Mouse (Mus musculus): ENCODE results near the gene Gm3336.
A peak's percentile ranks its signal among the peaks of the same experiment; 100 is the strongest.

The Gm3336 gene

DNA sequence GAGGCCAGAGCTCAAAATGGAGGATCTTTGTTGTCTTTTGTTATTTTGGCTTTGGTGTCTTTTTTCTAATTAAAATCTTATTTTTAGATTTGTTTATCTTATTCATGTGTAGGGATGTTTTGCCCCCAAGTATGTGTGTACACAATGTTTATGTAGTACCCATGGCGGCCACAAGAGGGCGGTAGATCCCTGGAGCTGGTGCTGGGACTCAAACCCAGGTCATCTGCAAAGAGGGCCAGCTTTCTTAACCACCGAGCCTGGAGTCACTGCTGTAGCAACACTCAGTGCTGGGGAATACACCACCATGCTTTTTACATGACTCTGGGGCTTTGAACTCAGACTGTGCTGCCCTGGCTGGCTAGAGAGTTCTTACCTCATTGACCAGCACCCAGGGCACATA, 45.0 kb downstream of the Gm3336 start:
- DNase-seq (ENCODE audit: low spot score in 2 of 2), result no peak

DNA sequence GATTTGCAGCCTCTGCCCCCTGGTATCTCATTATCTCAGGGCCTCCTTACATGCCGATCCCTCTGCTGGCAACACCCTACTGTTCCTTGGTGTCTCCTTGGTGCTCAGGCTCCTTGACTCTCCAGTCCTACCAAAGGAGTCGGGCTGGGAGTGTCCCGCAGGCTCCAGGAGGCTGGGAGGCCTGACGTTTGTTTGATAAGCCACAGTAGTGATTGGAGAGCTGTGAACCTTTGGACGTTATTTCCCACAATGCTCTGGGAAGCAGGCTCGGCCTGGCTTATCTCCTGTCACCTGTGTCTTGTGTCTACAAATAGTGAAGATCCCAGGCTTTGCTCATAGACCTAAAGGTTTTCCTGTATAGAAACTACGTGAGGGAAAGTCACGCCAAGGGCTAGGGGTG, 45.7 kb downstream of the Gm3336 start:
- no peak for DNase-seq (ENCODE audit: low spot score in 2 of 2)

DNA sequence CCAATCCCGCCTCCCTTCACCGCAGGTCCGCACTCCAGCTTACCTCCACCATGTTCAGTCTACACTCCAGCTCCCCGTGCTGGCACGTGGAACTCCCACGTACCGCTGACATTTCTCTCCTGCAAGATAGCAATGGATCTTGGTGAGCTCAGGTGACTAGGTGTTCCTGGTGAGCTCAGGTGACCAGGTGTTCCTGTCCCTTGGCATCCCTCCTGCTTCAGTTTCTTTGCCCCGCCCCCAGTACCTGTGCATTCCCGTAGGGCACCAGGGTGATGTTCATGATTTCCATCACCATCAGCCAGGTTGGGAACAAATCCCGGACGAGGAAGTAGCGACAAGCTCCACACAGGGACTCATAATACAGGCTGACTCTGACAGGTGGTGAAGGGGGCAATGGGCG, 46.3 kb downstream of the Gm3336 start:
- DNase-seq (ENCODE audit: low spot score in 2 of 2), result no peak

DNA sequence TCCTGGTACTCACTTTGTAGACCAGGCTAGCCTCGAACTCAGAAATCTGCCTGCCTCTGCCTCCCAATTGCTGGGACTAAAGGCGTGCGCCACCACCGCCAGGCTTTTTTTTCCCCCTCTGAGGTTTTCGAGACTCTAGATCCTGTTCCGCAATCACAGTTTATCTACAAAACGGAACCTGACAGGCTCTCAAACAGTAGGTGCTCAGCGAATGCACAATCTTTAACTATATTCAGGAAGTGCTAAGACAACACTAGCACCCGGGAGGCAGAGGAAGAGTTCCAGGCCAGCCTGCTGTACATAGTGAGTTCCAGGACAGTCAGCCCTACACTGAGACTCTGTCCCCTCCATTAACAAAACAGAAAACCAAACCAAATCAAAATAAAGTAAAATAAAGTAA, 47.0 kb downstream of the Gm3336 start:
- no peak for DNase-seq (ENCODE audit: low spot score in 2 of 2)

DNA sequence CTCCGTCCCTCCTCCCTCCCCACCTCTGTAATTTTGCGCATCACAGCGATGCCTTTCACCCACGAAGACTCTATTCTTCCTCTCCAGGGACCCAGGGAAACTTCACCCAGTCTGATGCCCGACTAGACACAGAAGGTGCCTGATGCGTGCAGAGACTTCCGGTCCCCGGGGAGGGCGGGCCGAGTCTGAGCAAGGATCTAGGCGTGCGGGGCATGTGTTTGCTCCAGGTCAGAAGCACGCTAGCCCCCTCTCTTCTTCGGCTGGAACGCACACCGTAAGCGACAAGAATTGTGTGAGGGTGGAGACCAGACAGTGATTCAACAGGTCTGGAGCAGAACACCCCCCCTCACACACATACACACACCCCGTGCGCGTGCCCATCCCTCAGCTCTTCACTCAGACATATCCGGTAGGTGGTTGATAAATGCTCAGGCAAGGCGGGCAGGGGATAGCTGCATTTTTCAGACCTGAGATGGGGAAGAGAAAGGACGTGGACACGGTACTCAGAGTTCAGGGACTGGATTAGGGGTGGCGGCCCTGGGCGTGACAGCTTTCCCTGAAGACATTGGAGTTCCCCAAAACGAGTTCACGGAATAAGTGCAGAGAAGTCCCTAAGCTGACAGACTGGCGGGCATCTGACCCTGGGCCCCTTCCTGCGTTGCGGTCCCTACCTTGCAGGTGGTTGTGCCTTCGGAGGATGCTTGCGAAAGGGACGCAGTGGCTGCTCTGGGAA, 47.7 kb downstream of the Gm3336 start:
- no peak for DNase-seq (ENCODE audit: low spot score in 2 of 2)

DNA sequence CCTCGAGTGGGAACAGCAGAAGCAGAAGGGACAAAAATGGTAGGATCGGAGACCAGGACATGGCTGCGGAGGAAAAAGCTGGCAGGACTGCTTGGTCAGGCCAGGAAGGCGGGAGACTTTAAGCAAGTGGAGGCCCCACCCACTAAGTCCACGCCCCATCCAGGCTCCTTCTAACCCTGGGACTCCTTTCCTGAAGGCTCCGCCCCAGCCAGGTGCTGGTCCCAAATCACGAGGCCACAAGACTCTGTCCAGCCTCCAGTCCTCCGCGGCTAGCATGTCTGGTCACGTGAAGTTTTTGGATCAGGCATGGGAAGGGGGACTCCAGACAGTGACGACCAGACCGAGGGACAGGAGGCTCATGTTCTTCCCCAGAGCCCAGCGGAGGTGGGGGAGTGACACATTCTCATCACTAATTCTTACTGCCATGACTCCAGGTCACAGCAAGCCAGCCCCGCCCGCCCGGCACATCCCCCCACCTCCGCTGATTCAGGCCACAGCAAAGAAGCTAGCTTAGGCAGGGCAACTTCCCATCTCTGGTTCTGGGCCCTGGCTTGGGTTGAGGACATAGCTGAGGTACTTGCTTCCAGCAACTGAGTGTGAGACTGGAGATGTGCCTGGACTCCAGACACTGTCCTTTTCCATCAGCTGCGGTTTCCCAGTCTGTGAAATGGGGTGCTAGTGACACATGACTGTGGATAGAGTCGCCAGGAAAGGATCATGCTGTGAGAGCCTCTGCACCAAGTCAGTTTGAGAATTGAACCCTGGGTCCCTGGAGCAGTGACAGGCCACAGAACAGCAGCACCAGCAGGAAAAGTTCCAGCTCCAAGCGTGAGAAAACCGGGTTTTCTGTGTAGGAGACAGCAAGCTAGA, 48.5 kb downstream of the Gm3336 start:
- no peak for DNase-seq (ENCODE audit: low spot score in 2 of 2)

DNA sequence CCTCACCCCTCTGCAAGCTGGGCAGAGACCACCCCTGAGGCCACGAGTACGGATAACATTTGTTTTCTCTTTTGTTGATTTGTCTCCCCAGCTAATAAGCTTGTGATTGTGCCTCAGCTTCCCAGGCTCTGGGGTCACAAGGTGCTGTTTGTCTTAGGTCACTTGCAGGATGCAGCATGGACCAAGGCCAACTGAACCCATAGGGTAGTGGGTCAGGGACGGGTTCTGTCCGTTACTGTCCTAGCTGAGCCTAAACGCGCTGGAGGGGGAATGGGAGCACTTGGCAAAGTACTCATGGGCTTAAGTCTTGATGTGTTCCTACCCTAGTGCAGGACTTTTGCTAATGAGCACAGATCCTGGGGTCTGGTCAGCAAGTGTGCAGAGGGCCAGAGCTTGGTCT, 49.2 kb downstream of the Gm3336 start:
- no peak for DNase-seq (ENCODE audit: low spot score in 2 of 2)

DNA sequence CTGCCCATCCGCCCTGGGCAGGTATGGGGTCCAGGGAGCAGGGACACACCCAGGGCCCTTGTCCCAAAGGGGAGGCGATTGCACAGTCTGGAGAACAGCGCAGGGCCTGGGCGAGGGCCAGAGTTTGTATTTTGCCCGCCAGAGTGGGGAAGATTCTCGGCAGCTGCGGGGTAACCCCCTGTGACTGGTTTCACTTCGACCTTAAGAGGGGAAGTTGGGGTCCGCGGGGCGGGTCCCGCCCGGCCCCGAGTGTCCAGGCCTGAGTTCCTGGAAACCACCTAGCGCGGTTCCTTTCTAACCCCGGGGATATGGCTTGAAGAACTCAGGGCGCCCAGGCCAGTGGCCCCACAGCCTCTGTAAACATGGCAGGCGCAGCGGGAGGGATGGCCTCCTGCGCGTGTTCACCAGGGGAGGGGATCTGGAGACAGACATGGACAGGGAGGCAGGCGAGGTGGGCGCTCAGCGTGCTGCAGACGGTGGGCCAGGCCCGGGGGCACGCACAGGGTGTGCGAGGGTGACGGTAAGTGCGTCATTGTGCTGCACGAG, 50.0 kb downstream of the Gm3336 start:
- no peak for DNase-seq (ENCODE audit: low spot score in 2 of 2)

DNA sequence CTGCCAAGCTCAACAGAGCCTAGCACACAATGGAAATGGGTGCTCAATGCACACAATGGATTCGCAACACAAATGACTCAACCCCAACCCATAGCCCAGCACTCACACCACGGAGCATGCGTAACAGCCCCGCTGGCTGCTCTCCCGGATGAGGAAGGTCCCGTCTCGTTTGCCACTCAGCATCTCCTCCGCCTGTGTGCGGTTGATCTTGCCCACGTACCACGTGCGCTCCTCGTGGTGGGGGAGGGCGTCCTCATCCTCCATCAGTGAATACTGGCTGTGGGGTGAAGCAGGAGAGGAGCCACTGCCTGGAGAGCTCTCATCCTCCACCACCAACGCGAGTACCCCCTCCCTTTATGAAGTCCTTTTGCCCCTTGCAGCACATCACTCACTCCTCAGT, 50.6 kb downstream of the Gm3336 start:
- DNase-seq (ENCODE audit: low spot score in 2 of 2), result no peak

DNA sequence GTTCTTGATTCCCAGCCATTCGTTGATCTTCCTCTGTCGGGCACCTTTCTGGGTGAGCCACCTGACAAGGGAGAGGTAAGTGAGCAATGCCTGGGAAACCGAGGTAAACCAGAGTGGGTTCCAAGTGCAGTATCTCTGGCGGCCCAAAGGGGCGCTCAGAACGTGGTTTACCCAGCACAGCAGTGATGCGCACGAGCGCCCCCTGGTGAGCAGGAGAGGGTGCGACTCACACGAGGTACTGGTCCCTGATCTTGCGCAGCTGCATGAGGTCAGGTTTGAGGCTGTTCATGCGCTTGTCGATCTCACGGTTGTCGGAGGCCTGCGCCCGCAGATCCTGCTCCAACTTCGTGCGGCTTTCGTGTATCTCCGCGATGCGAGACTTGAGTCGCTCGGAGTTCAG, 51.0 kb downstream of the Gm3336 start:
- DNase-seq (ENCODE audit: low spot score in 2 of 2), result peak; percentile 89 to 94

DNA sequence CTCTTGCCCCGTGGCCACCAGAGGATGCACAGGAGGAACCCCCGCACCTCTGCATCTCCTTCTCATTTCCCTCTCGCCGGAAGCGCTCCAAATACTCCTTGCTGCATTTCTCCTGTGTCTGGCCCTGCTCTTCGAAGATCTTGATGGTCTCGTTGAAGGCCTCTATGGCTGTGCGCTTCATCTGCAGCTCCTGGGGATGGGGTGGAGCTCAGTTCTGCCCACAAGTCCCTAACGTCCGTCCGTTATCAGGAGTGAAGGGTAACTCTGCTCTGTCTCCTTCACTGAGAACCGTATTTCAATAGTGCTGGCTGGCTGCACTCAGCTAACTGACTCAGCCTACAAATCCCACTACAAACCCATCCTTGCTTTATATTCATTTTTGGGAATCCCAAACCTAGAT, 51.5 kb downstream of the Gm3336 start:
- no peak for DNase-seq (ENCODE audit: low spot score in 2 of 2)

DNA sequence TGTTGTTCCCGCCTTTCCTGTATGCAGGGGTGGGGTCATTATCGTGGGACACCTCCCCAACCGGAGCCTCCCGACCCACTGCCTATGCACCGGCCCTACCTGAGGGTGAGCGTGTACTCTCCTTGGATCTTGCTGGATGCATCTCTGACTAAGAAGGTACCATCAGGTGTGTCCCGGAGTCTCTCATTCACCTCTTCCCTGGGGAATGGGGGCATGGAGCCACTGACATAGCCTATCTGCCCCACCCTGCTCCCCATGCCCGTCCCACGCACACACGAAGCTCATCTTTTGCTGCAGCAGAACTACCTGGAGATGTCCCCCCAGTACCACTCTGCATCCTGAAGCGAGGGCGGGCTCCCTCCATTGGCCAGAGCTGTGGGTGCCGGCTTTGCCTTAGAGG, 52.4 kb downstream of the Gm3336 start:
- DNase-seq (ENCODE audit: low spot score in 2 of 2), result no peak

DNA sequence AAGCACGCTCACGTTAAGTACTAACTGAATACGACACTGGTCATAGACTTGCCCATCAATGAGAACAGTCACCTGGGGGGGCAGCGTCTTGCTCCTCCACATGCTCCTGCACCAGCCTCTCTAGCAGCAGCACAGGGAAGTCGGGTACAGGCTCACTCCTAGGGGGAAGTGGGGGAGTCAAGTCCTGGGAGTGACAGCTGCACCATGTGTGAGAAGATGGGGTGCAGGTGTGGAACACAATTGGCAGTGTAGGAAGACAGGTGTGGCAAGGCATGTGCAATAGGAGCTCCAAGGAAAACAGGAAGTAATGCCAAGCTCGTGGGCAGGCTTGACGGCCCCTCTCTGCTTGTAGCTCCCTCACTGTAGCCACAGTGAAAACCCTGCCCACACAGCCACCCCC, 52.9 kb downstream of the Gm3336 start:
- DNase-seq (ENCODE audit: low spot score in 2 of 2), result no peak

DNA sequence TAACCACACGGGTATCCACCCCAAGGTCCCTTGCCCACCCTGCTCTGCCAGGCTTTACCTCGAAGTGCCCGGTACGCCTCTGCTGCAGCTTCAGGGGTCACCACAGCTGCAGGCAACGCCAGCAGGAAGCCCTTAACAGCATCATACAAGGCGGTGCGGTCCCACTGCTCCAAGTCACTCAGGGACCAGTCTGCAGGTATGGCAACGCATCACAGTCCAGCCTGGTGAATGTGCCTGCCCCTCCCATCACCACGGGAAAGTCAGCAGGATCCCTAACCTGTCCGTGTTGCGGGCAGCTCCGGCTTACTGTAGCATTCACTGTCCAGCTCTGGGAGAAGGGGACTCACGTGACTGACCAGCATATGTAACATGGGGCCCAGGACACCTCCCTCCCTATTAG, 53.7 kb downstream of the Gm3336 start:
- no peak for DNase-seq (ENCODE audit: low spot score in 2 of 2)

Data from frontal cortex, postnatal 10 days (tissue).